Mouse (Mus musculus) E14TG2a.4 (cell line): ENCODE results near the gene Vps26a.

Experiments
- CTCF ChIP-seq: conservative IDR thresholded peaks from 2 replicates; pipeline ENCODE4 v1.5.1; 2014; ENCODE audit warnings: low read length
- NANOG ChIP-seq: IDR thresholded peaks from 2 replicates; pipeline ENCODE4 v1.6.1; 2014; ENCODE audit warnings: borderline replicate concordance, low read length, mixed read lengths

DNA sequence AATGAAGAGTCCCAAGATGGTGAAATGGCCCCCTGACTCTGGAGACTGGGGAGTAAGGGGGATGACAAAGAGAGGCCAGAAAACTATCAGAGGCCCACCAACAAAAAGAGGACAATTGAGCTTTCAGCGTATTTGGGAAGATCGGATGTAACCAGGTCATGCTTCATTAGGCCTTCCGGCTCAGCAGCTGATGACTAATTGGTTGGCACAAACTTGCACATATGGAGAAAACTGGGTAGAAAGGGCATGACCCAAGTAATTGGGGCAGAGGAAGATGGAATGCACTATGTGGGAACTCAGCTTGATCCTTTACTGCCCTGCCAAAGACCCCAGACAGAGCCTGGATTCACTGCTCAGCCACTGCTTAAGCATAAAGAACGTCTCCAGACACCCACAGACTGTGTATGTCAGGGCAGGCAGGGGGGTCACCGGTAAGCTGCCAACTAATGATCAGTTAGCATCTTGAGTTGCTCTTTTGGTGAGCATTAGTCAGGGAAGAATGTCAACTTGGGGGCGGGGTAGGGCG is 67.7 kb downstream of the Vps26a start:
- TF ChIP-seq CTCF (no peak), NANOG (no peak)
